Mouse (Mus musculus): ENCODE data around the gene Nmral1.

- TF ChIP-seq CTCF (conservative IDR thresholded peaks at IDR 0.05; ENCODE audit: low read length) (no peak), POU5F1 (IDR thresholded peaks at IDR 0.05; ENCODE audit: borderline replicate concordance, low read length) (no peak), NANOG (IDR thresholded peaks at IDR 0.05; ENCODE audit: borderline replicate concordance, low read length) (no peak)
Measured at GRCm38 (mm10) chr16:4711173-4711572, 8.0 kb downstream of the Nmral1 start.
